ENCODE assay signal across 10 mouse cellular contexts in genomic region chr8:84023085-84023484, GRCm38 (mm10). TPM values are rescaled to one million over a fixed set of nuclear protein-coding genes. Genes with fewer than 3 reads are reported as not detected.
A peak's percentile ranks its signal among the peaks of the same experiment; 100 is the strongest.
DNase-seq lines count a peak whose midpoint lies in the region; TF ChIP-seq lines count a peak whose summit lies in the region.
"Had no signal": no experiment of that assay in that cellular context is flagged by ENCODE, and none has a peak within 500 bp of the region (broad histone marks: within the 10 kb centered on the region; RNA-seq: fewer than 3 reads in every experiment).

No protein-coding gene starts in this region.

- H3K27ac ChIP-seq in layer of hippocampus, adult 2 months, result no peak overlapping the region
- H3K27ac ChIP-seq: hindbrain, embryonic 15.5 days; stomach, embryonic 15.5 days had no signal

- no peak overlapping the region for H3K4me3 ChIP-seq in layer of hippocampus, adult 2 months
- H3K4me3 ChIP-seq: hindbrain, embryonic 15.5 days; stomach, embryonic 15.5 days had no signal

- TF ChIP-seq CTCF in layer of hippocampus, adult 2 months (conservative IDR thresholded peaks at IDR 0.05), result no peak

- peak; percentile 40 to 48 for DNase-seq in cerebellum, postnatal 10 days
- DNase-seq in cerebellum, postnatal 4 days (ENCODE audit: low spot score in 2 of 2), result no peak
- DNase-seq in heart, adult 8-10 months (ENCODE audit: low spot score), result peak; percentile 81
- peak; percentile 92 for DNase-seq in kidney, adult 9 months
- peak; percentile 75 to 83 for DNase-seq in lung, postnatal 4 days
- DNase-seq in embryo, embryonic 11 days, result no peak
- DNase-seq in layer of hippocampus, adult 2 months (ENCODE audit: low spot score in 2 of 2), result no peak
- DNase-seq in ovary, postnatal 36 days (ENCODE audit: low spot score), result no peak

RNA-seq across cellular contexts. Expression of gene Palm3, which starts 1.8 kb away (rescaled TPM):
- total RNA-seq in heart, adult 8-10 months (2022), result under 1 TPM; 0.11 to 0.41 (median 0.23) TPM
- 1 to 10 TPM; 2.8 TPM for total RNA-seq in layer of hippocampus, adult 2 months (2021)

RNA-seq across cellular contexts. Expression of gene 2210011C24Rik, which starts 11.1 kb away (rescaled TPM):
- total RNA-seq in heart, adult 8-10 months (2022), result 1 to 10 TPM; 1.6 to 4.0 (median 3.2) TPM
- 1 to 10 TPM in 1 of 2 experiments, not detected in 1; 1.1 TPM for total RNA-seq in layer of hippocampus, adult 2 months (2021)

RNA-seq across cellular contexts. Expression of gene Il27ra, which starts 19.3 kb away (rescaled TPM):
- 1 to 10 TPM; 2.7 to 4.5 (median 3.1) TPM for total RNA-seq in heart, adult 8-10 months (2022)
- 1 to 10 TPM; 2.0 TPM for total RNA-seq in layer of hippocampus, adult 2 months (2021)

RNA-seq across cellular contexts. Expression of gene Rln3, which starts 21.7 kb away (rescaled TPM):
- total RNA-seq in heart, adult 8-10 months (2022), result not detected
- total RNA-seq in layer of hippocampus, adult 2 months (2021), result not detected

RNA-seq across cellular contexts. Expression of gene 1700067K01Rik, which starts 21.8 kb away (rescaled TPM):
- total RNA-seq in heart, adult 8-10 months (2022), result under 1 TPM in 3 of 4 experiments, not detected in 1; 0.25 to 0.50 (median 0.33) TPM
- under 1 TPM; 0.66 to 0.82 TPM for total RNA-seq in layer of hippocampus, adult 2 months (2021)

Comparison
In these comparisons a context has a peak if more than half of its experiments do, and no peak if none do; other contexts are left out.
1. DNase-seq: peak in cerebellum, postnatal 10 days (2 of 2), heart, adult 8-10 months (single experiment), kidney, adult 9 months (single experiment) and lung, postnatal 4 days (2 of 2); none in cerebellum, postnatal 4 days (0 of 2), embryo, embryonic 11 days (single experiment), layer of hippocampus, adult 2 months (0 of 2) and ovary, postnatal 36 days (single experiment).